Mouse (Mus musculus): Measurements from ENCODE around the gene Tcirg1.

The Tcirg1 gene

GRCm38 (mm10) chr19:3896208-3896607 is 10.7 kb downstream of the Tcirg1 start:
- no peak for DNase-seq

- no peak for DNase-seq
Observed at GRCm38 (mm10) chr19:3895171-3895631, 11.7 kb downstream of the Tcirg1 start.

- no peak for DNase-seq
Observed at GRCm38 (mm10) chr19:3894294-3894693, 12.6 kb downstream of the Tcirg1 start.

- no peak for DNase-seq
Observed at GRCm38 (mm10) chr19:3893545-3894116, 13.3 kb downstream of the Tcirg1 start.

- DNase-seq = peak; percentile 72
Observed at GRCm38 (mm10) chr19:3890181-3890580, 16.8 kb downstream of the Tcirg1 start.

GRCm38 (mm10) chr19:3889096-3889495 is 17.8 kb downstream of the Tcirg1 start:
- DNase-seq = no peak

- no peak for DNase-seq
Observed at GRCm38 (mm10) chr19:3884325-3884990, 22.5 kb downstream of the Tcirg1 start.

- no peak for DNase-seq
Observed at GRCm38 (mm10) chr19:3882214-3882613, 24.7 kb downstream of the Tcirg1 start.

- DNase-seq = no peak
Observed at GRCm38 (mm10) chr19:3880054-3880848, 26.7 kb downstream of the Tcirg1 start.

- no peak for DNase-seq
Observed at GRCm38 (mm10) chr19:3875045-3875444, 31.9 kb downstream of the Tcirg1 start.

- DNase-seq = no peak
Observed at GRCm38 (mm10) chr19:3872373-3872772, 34.6 kb downstream of the Tcirg1 start.

GRCm38 (mm10) chr19:3871468-3871867 is 35.5 kb downstream of the Tcirg1 start:
- DNase-seq = no peak

GRCm38 (mm10) chr19:3868290-3868689 is 38.6 kb downstream of the Tcirg1 start:
- DNase-seq = no peak

GRCm38 (mm10) chr19:3864960-3865359 is 42.0 kb downstream of the Tcirg1 start:
- DNase-seq = peak; percentile 24

- no peak for DNase-seq
Observed at GRCm38 (mm10) chr19:3862713-3863112, 44.2 kb downstream of the Tcirg1 start.

- no peak for DNase-seq
Observed at GRCm38 (mm10) chr19:3857220-3857619, 49.7 kb downstream of the Tcirg1 start.

GRCm38 (mm10) chr19:3855601-3856000 is 51.3 kb downstream of the Tcirg1 start:
- DNase-seq = peak; percentile 43

GRCm38 (mm10) chr19:3855091-3855490 is 51.8 kb downstream of the Tcirg1 start:
- DNase-seq = no peak

GRCm38 (mm10) chr19:3853891-3854290 is 53.0 kb downstream of the Tcirg1 start:
- DNase-seq = no peak

GRCm38 (mm10) chr19:3853121-3853520 is 53.8 kb downstream of the Tcirg1 start:
- DNase-seq = no peak

- peak; percentile 70 for DNase-seq
Observed at GRCm38 (mm10) chr19:3851979-3852681, 54.8 kb downstream of the Tcirg1 start.

- peak; percentile 99 for DNase-seq
Observed at GRCm38 (mm10) chr19:3851502-3851962, 55.4 kb downstream of the Tcirg1 start, which contains the start of gene Chka. Gene Chka, plus strand, starts transcription at chr19:3851773.
